Mouse (Mus musculus) neutrophil, adult 83 days (primary cell): ENCODE data around the gene Grhl3. TPM values are rescaled to one million over a fixed set of nuclear protein-coding genes. Genes with fewer than 3 reads are reported as not detected.

Experiments used
- total RNA-seq, 2 experiments: library from RNA; stranded (reverse); gene quantifications; one replicate each; pipeline ENCODE4 v1.2.4; 2023

Grhl3 gene
- total RNA-seq, result not detected

GRCm38 (mm10) chr4:135573251-135573808 lies at the start of gene Grhl3:
Grhl3 (minus strand) TSS chr4:135573630.

DNA sequence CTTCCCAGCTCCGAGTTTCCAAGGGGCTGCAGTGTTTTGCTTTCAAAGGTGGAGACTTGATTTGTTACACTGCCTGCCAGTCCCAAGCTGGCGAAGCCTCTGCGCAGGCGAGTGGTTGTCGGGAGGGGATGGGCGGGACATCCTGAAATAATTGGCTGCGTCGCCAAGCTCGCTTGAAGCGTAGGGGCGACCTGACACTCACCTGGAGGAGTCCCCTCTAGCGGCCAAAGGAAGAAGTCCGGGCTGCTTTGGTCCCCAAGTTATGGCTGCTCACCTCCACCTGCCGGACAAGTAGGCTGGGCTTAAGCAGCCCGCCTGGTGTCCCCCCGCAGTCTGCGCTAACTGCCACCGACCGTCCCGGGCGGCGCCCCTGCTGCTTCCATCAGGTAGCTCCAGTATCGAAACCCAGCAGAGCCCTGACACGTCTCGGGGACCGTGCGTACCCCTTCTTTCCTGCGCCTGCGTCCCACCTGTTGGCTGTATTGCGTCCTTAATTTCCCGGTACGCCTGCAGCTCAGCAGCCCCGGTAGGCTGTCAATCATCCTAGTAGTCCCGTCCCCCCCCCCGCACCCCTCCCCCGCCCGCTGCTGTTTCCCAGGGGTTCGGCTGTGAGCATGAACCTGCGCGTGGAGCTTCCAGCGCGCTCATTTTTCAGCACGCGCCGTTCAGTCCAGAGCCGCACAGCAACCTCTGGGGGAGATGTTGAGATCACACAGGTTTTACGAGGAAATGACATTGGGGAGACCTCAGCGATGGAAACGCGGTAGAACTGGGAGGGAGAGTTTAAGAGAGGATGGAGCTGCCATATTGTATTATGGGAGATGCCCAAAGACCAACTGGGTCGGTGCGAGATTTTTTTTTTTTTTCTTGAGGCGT lies 78.7 kb downstream of the Grhl3 start, which contains the start of the genes Stpg1 and Nipal3:
TSS of gene Stpg1 (plus strand) at position 270 of the 876 bp plus-strand sequence.
TSS of gene Nipal3 (minus strand) at position 518 of the 876 bp plus-strand sequence.

Other genes with a start within 250 kb of the Grhl3 start
- 100 to 1,000 TPM; 137 to 146 TPM for gene Srrm1, start 220.3 kb downstream of the Grhl3 start, total RNA-seq
- gene Ncmap, start 175.4 kb downstream of the Grhl3 start, total RNA-seq, result not detected
- gene Rcan3, start 139.8 kb downstream of the Grhl3 start, total RNA-seq, result 1 to 10 TPM; 7.8 to 8.3 TPM
- gene Stpg1, start 78.8 kb downstream of the Grhl3 start, total RNA-seq, result not detected
- gene Nipal3, start 78.6 kb downstream of the Grhl3 start, total RNA-seq, result 10 to 100 TPM; 17.7 to 26.0 TPM
- gene Ifnlr1, start 112.7 kb upstream of the Grhl3 start, total RNA-seq, result 10 to 100 TPM; 40.1 to 46.4 TPM
- under 1 TPM in 1 of 2 experiments, not detected in 1; 0.22 TPM for gene Il22ra1, start 154.5 kb upstream of the Grhl3 start, total RNA-seq
- not detected for gene Myom3, start 186.1 kb upstream of the Grhl3 start, total RNA-seq